Mouse (Mus musculus): ENCODE results near the gene Dand5.

The Dand5 gene

DNA sequence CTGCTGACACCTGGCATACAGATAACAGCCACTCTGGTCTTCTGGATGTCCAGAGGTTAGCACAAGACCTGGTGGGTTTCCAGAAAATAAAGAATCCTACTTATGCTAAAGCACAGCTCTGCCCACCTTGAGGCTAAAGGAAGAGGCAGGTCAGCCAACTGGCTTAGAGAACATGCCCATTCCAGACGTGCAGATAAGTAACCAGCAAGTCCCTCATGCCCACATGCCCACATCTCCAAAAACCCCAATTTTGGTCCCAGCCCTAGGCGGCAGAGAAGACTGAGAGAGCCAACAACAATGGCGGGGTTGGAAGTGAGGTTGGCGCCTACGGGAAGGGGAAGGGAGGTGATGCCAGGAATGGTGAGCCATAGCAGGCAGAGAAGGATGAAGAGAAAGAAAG, 33.3 kb downstream of the Dand5 start:
- TF ChIP-seq POU5F1 (IDR thresholded peaks at IDR 0.05; ENCODE audit: borderline replicate concordance, low read length) (no peak), NANOG (IDR thresholded peaks at IDR 0.05; ENCODE audit: borderline replicate concordance, low read length) (no peak), CTCF (conservative IDR thresholded peaks at IDR 0.05; ENCODE audit: low read length) (no peak)
- Histone ChIP-seq H3K27me3 (ENCODE audit: insufficient read depth, low read length) (peaks cover 97% of the 10 kb centered on the region), H3K9me3 (ENCODE audit: low read length) (no peaks in the 10 kb centered on the region), H3K36me3 (ENCODE audit: insufficient read depth, low read length) (no peaks in the 10 kb centered on the region), H3K4me1 (replicated peaks; ENCODE audit: low read depth, low read length) (peaks cover 39% of the 10 kb centered on the region), H3K4me3 (replicated peaks; ENCODE audit: low read length) (no peak overlapping the region)

DNA sequence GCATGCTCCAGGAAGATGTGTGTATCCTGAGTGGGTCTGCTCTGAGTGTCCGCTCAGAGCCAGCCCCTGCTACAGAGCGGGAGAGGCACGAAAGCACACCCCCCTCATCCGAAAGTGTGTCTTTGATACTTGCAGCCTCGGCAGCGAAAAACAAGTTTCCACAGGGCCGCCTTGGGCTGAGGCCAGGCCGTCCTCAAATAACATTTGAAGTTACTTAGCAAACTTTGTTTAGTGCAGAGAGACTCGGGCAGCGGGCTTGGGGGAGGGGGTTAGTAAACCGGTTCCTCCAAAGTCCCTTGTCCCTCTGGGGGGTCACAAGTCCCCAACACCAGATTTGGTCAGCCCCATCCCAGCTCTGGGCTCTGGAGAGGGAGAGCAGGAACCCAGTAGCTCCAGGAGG, 33.7 kb downstream of the Dand5 start:
- TF ChIP-seq POU5F1 (IDR thresholded peaks at IDR 0.05; ENCODE audit: borderline replicate concordance, low read length) (no peak), CTCF (conservative IDR thresholded peaks at IDR 0.05; ENCODE audit: low read length) (no peak)
- Histone ChIP-seq H3K27me3 (ENCODE audit: insufficient read depth, low read length) (peaks cover 97% of the 10 kb centered on the region), H3K9me3 (ENCODE audit: low read length) (no peaks in the 10 kb centered on the region), H3K4me1 (replicated peaks; ENCODE audit: low read depth, low read length) (peaks cover 39% of the 10 kb centered on the region), H3K36me3 (ENCODE audit: insufficient read depth, low read length) (no peaks in the 10 kb centered on the region), H3K4me3 (replicated peaks; ENCODE audit: low read length) (no peak overlapping the region)

DNA sequence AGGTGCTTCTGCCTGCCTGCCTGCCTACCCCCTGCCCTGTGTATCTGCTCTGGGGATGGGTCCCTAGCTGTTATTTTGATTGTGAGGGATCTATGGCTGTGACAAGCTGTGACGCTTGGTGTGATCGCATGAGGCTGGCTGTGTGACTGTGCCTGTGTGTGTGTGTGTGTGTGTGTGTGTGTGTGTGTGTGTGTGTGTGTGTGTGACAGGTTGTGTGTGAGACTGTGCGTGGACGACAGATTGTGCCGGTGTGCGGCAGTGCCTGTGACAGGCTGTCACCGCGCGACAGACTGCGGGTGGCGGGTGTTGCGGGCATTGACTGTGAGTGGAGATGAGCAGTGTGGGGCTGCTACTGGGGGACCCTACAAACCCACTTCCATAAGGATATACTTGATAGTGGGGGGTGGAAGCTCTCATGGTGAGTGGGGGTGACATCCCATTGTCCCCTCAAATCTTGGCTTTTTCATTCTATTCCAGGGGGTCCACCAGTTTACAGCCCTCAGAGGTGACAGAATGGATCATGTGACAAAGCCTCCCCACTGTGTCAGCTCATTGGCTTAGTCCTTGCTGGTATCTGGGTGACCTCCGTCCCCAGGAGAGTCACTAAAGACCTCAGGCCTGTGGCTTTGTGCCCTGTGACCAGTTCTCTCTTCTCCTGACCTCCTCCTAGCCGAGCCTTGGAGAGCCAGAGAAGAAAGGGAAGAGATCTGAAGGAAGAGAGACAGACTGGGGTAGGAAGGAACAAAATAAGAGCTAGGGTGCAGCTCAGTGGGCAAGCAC, 34.9 kb downstream of the Dand5 start:
- peaks cover 40% of the 10 kb centered on the region for H3K4me1 ChIP-seq (replicated peaks; ENCODE audit: low read depth, low read length)
- H3K9me3 ChIP-seq (ENCODE audit: low read length): no peaks in the 10 kb centered on the region
- H3K36me3 ChIP-seq (ENCODE audit: insufficient read depth, low read length): no peaks in the 10 kb centered on the region
- peaks cover 97% of the 10 kb centered on the region for H3K27me3 ChIP-seq (ENCODE audit: insufficient read depth, low read length)
- H3K4me3 ChIP-seq (replicated peaks; ENCODE audit: low read length): no peak overlapping the region
- TF ChIP-seq CTCF (conservative IDR thresholded peaks at IDR 0.05; ENCODE audit: low read length) (no peak), POU5F1 (IDR thresholded peaks at IDR 0.05; ENCODE audit: borderline replicate concordance, low read length) (no peak), NANOG (IDR thresholded peaks at IDR 0.05; ENCODE audit: borderline replicate concordance, low read length) (no peak)

DNA sequence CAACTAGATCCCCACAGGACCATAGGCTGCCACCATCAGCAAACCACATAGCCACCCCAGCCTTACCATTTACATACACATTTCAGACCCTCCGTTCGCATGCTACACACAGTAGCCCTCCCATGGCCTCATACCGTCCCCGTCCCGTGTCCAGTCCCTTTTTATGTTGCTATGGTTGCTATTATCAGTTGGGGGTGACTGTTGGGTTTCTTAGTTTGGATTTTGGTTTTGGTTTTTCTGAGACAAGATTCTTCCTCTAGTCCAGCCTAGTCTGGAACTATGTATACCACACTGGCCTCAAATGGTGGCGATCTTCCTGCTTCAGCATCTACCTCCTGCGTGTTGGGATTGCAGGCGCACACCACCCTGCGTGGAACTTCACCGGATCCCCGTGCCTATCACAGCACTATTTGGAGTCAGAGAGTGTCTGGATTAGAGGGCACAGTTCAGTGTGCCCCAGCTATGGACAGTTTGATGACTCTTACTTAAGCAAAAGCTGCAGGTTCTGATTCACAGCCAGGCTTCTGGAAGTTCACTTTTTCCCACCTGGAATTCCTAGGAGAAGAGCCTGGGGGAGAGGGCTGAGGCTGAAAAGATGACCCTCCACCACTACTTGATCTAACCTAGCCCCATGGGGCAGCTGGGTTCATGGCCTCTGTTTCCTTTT, 35.7 kb downstream of the Dand5 start:
- H3K9me3 ChIP-seq (ENCODE audit: low read length): no peaks in the 10 kb centered on the region
- no peak overlapping the region for H3K4me3 ChIP-seq (replicated peaks; ENCODE audit: low read length)
- no peak for TF ChIP-seq POU5F1 (IDR thresholded peaks at IDR 0.05; ENCODE audit: borderline replicate concordance, low read length)
- TF ChIP-seq CTCF (conservative IDR thresholded peaks at IDR 0.05; ENCODE audit: low read length): no peak
- TF ChIP-seq NANOG (IDR thresholded peaks at IDR 0.05; ENCODE audit: borderline replicate concordance, low read length): no peak

DNA sequence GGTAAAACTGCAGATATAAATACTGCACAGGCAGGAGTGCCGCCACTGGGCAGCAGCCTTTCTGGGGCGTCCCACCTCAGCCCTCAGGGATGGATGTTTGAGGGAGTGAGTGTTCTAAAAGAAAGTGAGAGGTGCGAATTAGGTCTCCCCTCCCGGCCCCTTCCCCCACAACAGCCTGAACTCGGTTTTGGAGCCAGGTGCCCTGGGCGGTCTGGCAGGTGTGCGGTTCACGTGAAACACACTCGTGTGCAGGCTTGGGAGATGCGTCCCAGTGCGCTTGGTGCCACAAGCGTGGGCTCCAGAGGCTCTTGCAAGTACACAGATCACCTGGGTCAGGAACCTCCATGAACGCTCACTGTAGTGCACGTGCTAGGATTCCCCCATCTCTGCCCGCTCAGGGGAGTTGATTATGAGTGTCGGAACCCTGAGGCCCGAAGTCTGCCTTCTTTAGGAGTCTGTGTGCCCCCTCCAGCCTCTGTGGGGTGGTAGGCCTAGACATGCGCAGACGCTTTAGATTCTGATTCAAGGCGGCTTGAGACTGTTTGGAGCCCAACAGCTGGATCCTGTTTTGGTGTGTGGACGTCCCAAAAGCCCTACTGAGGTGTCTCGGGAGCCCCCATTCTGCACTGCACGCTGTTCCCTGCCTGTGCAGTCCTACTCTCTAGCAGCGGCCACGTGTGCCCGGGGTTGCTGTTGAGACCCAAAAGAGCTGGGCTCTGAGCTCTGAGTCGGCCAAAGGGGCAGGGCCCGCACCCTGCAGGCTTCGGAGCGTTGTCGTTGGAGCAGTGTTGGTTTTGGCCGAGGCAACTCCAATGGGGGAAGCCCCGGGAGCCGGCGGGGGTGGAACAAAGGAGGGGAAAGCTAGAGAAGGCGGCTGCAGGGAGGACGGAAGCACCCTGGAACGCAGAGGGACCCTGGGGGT, 36.6 kb downstream of the Dand5 start:
- H3K27me3 ChIP-seq (ENCODE audit: insufficient read depth, low read length): peaks cover 100% of the 10 kb centered on the region
- H3K36me3 ChIP-seq (ENCODE audit: insufficient read depth, low read length): no peaks in the 10 kb centered on the region
- peaks cover 45% of the 10 kb centered on the region for H3K4me1 ChIP-seq (replicated peaks; ENCODE audit: low read depth, low read length)
- H3K9me3 ChIP-seq (ENCODE audit: low read length): no peaks in the 10 kb centered on the region
- peak overlapping the region; percentile 53 for H3K4me3 ChIP-seq (replicated peaks; ENCODE audit: low read length)
- no peak for TF ChIP-seq NANOG (IDR thresholded peaks at IDR 0.05; ENCODE audit: borderline replicate concordance, low read length)
- no peak for TF ChIP-seq POU5F1 (IDR thresholded peaks at IDR 0.05; ENCODE audit: borderline replicate concordance, low read length)
- no peak for TF ChIP-seq CTCF (conservative IDR thresholded peaks at IDR 0.05; ENCODE audit: low read length)

More for the DNA sequence above, 35.7 kb downstream of the Dand5 start:
- Histone ChIP-seq H3K36me3 (ENCODE audit: insufficient read depth, low read length) (no peaks in the 10 kb centered on the region), H3K27me3 (ENCODE audit: insufficient read depth, low read length) (peaks cover 98% of the 10 kb centered on the region), H3K4me1 (replicated peaks; ENCODE audit: low read depth, low read length) (peaks cover 40% of the 10 kb centered on the region)

DNA sequence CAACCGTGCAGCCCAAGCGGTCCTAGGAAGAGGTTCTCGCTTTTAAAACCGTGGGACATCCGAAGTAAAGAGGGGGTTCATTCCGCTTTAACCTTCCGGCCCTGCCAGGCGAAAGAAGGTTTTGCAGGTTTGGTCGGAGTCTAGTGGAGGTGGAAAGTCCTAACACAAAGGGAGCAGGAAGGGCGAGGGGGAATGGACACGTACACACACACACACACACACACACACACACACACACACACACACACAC, 37.2 kb downstream of the Dand5 start:
- Histone ChIP-seq H3K36me3 (ENCODE audit: insufficient read depth, low read length) (no peaks in the 10 kb centered on the region), H3K4me1 (replicated peaks; ENCODE audit: low read depth, low read length) (peaks cover 49% of the 10 kb centered on the region), H3K9me3 (ENCODE audit: low read length) (no peaks in the 10 kb centered on the region), H3K27me3 (ENCODE audit: insufficient read depth, low read length) (peaks cover 99% of the 10 kb centered on the region), H3K4me3 (replicated peaks; ENCODE audit: low read length) (0 out of 2 replicates have a peak overlapping the region, but pooled peaks have one; percentile 60)
- no peak for TF ChIP-seq POU5F1 (IDR thresholded peaks at IDR 0.05; ENCODE audit: borderline replicate concordance, low read length)
- no peak for TF ChIP-seq CTCF (conservative IDR thresholded peaks at IDR 0.05; ENCODE audit: low read length)
- TF ChIP-seq NANOG (IDR thresholded peaks at IDR 0.05; ENCODE audit: borderline replicate concordance, low read length): no peak

DNA sequence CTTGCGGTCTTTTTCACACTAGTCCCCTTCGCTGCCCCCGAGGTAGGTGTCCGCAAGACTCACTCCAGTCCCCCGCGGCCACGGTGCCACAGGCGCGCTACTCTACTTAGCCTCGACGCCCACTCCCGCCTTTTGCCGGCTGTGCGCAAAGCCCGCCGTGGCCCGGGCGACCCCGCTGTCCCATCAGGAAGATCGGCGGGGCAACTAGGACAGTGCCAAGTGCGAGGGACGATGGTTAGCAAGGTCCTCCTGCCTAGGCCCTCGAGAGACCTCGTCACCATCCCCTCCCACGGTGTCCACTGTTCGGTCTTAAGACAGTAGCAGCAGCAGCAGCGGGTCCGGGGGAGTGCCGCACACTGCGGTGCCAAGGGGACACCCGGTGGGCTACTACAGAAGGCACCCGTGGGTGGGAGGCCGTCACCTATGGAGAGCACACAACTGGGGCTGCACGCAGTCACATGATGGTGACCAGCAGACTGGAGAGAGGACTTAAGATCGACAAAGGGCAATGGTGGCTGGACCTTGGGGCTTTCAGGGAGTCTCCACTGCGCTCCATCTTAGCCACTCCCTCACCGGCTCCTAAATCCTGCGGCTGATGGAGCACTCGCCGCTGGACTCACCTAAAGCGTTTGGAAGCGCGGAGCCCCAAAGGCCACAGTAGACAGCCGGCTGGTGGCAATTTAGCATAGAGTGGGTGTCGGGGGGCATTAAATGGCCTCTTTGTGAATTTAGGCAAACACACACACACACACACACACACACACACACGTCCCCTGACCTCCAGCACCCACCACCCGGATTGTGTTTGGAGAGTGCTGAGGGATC, 37.7 kb downstream of the Dand5 start:
- peaks cover 99% of the 10 kb centered on the region for H3K27me3 ChIP-seq (ENCODE audit: insufficient read depth, low read length)
- no peaks in the 10 kb centered on the region for H3K36me3 ChIP-seq (ENCODE audit: insufficient read depth, low read length)
- TF ChIP-seq NANOG (IDR thresholded peaks at IDR 0.05; ENCODE audit: borderline replicate concordance, low read length) (no peak), POU5F1 (IDR thresholded peaks at IDR 0.05; ENCODE audit: borderline replicate concordance, low read length) (no peak), CTCF (conservative IDR thresholded peaks at IDR 0.05; ENCODE audit: low read length) (no peak)
- no peaks in the 10 kb centered on the region for H3K9me3 ChIP-seq (ENCODE audit: low read length)
- H3K4me3 ChIP-seq (replicated peaks; ENCODE audit: low read length): peak overlapping the region; percentile 60
- peaks cover 55% of the 10 kb centered on the region for H3K4me1 ChIP-seq (replicated peaks; ENCODE audit: low read depth, low read length)
